Mouse (Mus musculus): ENCODE data around the gene Ehmt2. TPM values are rescaled to one million over a fixed set of nuclear protein-coding genes. Genes with fewer than 3 reads are reported as not detected.

The Ehmt2 gene
- polyA plus RNA-seq, 1 experiment from 2014 or later, result 35.8 TPM

DNA sequence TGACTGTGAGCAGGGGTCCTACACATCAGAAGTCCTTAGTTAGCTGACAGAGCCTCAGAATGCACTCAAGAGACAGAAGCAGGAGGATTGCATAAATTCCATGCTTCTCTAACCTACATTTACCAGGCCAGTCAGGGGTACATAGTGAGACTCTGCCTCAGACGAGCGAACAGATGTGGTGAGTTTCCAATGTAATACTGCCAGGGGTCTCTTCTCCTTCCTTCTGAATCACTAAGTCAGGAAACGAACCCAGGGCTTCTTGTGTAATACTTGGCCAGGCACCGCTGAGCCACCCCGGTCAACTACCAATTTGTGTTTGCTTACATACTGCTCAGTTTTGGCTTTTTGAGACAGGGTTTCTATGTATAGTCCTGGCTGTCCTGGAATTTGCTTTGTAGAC is 10.3 kb upstream of the Ehmt2 start:
- H3K9ac ChIP-seq (ENCODE audit: low read depth, low read length), result no peak overlapping the region
- no peaks in the 10 kb centered on the region for H3K27me3 ChIP-seq (replicated peaks; ENCODE audit: control insufficient read depth, insufficient read depth, low read length)
- H3K4me2 ChIP-seq (replicated peaks; ENCODE audit: low read depth), result no peak overlapping the region
- ATAC-seq, result no peak
- H3K9me3 ChIP-seq (ENCODE audit: control insufficient read depth), result no peaks in the 10 kb centered on the region
- no peak overlapping the region for H3K4me3 ChIP-seq (ENCODE audit: low read depth, low read length)
- TF ChIP-seq CTCF (IDR thresholded peaks at IDR 0.05; ENCODE audit: low read depth), result no peak
- WGBS, result 89% methylated on average over 5 of the region's 5 CpGs
- H3K27ac ChIP-seq (ENCODE audit: low read depth, low read length), result no peak overlapping the region
- H3K36me3 ChIP-seq (ENCODE audit: control insufficient read depth, insufficient read depth), result no peaks in the 10 kb centered on the region
- H3K4me1 ChIP-seq (replicated peaks; ENCODE audit: control insufficient read depth, insufficient read depth, low read length), result no peaks in the 10 kb centered on the region

DNA sequence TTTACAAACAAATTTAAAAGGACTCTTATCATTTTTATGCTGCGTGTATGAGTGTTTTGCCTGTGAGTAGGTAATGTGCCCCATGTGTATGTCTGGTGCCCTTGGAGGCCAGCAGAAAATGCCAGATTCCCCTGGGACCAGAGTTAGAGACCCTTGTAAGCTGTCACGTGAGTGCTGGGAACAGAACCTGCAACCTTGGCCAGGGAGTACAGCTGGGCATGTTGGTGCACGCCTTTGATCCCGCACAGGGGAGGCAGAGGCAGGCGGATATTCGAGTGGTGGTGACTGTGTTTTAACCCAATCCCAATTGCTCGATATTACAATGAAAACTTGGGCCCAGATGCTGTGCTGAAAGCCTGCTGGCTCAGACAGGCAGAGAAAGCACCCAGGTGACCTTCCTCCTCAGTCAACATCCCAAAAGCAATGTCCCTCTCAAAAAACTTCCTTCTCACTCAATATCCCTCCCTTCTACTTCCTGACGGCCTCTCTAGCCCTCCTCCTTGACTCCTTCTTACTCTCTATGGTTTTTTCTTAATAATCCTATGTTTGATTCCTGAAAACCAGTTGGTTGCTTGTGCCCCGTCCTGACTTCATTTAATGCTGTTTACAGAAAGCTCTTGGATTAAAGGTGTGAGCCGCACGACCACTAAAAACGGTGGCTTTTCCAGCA is 8.1 kb upstream of the Ehmt2 start:
- TF ChIP-seq CTCF (IDR thresholded peaks at IDR 0.05; ENCODE audit: low read depth), result no peak
- ATAC-seq, result no peak
- H3K36me3 ChIP-seq (ENCODE audit: control insufficient read depth, insufficient read depth), result no peaks in the 10 kb centered on the region; the same call in 1 of the 2 replicates
- WGBS, result 87% methylated on average over 12 of the region's 12 CpGs
- H3K27me3 ChIP-seq (replicated peaks; ENCODE audit: control insufficient read depth, insufficient read depth, low read length), result no peaks in the 10 kb centered on the region
- H3K4me2 ChIP-seq (replicated peaks; ENCODE audit: low read depth), result no peak overlapping the region
- H3K9me3 ChIP-seq (ENCODE audit: control insufficient read depth), result no peaks in the 10 kb centered on the region
- no peaks in the 10 kb centered on the region for H3K4me1 ChIP-seq (replicated peaks; ENCODE audit: control insufficient read depth, insufficient read depth, low read length)
- H3K4me3 ChIP-seq (ENCODE audit: low read depth, low read length), result no peak overlapping the region
- no peak overlapping the region for H3K27ac ChIP-seq (ENCODE audit: low read depth, low read length)
- no peak overlapping the region for H3K9ac ChIP-seq (ENCODE audit: low read depth, low read length)

DNA sequence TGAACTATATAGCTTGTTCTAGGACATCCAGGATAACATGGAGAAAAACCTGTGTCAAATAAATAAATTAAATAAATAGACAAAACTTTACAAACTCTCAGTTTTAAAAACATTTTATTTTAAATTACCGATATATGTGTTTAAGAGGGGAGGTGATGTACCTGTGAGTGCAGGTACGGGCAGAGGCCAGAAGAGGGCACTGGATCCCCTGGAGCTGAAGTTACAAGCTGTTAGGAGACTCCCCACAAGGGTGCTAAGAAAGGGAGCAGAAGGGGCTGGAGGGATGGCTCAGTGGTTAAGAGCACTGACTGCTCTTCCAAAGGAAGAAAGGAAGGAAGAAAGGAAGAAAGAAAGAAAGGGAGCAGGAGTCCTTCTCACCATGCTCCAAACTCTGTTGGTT is 6.9 kb upstream of the Ehmt2 start:
- 93% methylated on average over 2 of the region's 2 CpGs for WGBS
- no peak overlapping the region for H3K27ac ChIP-seq (ENCODE audit: low read depth, low read length)
- ATAC-seq, result no peak

DNA sequence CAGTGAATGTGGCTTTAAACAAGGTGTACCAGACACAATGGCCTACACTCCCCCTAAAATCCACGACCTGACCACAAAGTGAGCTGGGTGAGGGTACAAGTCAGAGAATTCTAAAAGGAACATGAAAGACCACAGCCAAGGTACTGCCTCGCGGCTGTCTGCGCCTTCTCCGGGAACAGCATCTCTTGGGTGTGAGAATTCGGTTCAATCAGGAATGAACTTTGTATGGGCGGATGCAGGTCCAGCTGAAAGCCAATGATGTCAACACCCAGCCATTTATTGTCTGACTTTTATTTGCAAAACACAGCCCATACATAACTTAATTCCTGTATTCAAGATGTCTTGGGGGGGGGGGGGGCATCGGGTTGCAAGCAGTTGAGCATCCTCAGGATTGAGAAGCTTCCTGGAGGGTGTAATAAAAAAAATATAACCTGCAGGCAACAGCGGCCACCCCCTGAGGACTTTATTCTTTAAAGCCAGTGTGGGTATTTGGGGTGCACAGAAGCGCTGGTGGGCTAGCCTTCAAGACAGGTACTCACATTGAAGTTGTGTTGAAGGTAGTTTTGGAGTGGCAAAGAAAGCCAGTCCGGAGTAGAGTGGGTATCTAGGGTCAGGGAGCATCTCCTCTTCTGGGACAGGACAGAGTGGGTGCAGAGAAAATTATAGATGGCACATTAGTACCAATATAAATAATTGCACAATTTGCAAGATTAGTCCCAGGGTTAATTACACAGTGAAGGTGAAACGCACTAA is 5.0 kb upstream of the Ehmt2 start:
- Histone ChIP-seq H3K9ac (ENCODE audit: low read depth, low read length) (no peak overlapping the region), H3K4me1 (replicated peaks; ENCODE audit: control insufficient read depth, insufficient read depth, low read length) (no peaks in the 10 kb centered on the region), H3K27me3 (replicated peaks; ENCODE audit: control insufficient read depth, insufficient read depth, low read length) (no peaks in the 10 kb centered on the region), H3K4me3 (ENCODE audit: low read depth, low read length) (peak overlapping the region; percentile 68; the same call in 1 of the 2 replicates), H3K27ac (ENCODE audit: low read depth, low read length) (peak overlapping the region; percentile 89), H3K4me2 (replicated peaks; ENCODE audit: low read depth) (peak overlapping the region; percentile 97), H3K36me3 (ENCODE audit: control insufficient read depth, insufficient read depth) (no peaks in the 10 kb centered on the region; the same call in 1 of the 2 replicates), H3K9me3 (ENCODE audit: control insufficient read depth) (no peaks in the 10 kb centered on the region)
- no peak for TF ChIP-seq CTCF (IDR thresholded peaks at IDR 0.05; ENCODE audit: low read depth)
- ATAC-seq, result no peak
- WGBS, result 50% methylated on average over 12 of the region's 12 CpGs

More for the DNA sequence above, 6.9 kb upstream of the Ehmt2 start:
- peak; percentile 46 for TF ChIP-seq CTCF (IDR thresholded peaks at IDR 0.05; ENCODE audit: low read depth)
- H3K36me3 ChIP-seq (ENCODE audit: control insufficient read depth, insufficient read depth), result no peaks in the 10 kb centered on the region; the same call in 1 of the 2 replicates
- no peak overlapping the region for H3K4me2 ChIP-seq (replicated peaks; ENCODE audit: low read depth)
- H3K27me3 ChIP-seq (replicated peaks; ENCODE audit: control insufficient read depth, insufficient read depth, low read length), result no peaks in the 10 kb centered on the region
- no peak overlapping the region for H3K4me3 ChIP-seq (ENCODE audit: low read depth, low read length)
- H3K4me1 ChIP-seq (replicated peaks; ENCODE audit: control insufficient read depth, insufficient read depth, low read length), result no peaks in the 10 kb centered on the region
- no peaks in the 10 kb centered on the region for H3K9me3 ChIP-seq (ENCODE audit: control insufficient read depth)
- no peak overlapping the region for H3K9ac ChIP-seq (ENCODE audit: low read depth, low read length)

DNA sequence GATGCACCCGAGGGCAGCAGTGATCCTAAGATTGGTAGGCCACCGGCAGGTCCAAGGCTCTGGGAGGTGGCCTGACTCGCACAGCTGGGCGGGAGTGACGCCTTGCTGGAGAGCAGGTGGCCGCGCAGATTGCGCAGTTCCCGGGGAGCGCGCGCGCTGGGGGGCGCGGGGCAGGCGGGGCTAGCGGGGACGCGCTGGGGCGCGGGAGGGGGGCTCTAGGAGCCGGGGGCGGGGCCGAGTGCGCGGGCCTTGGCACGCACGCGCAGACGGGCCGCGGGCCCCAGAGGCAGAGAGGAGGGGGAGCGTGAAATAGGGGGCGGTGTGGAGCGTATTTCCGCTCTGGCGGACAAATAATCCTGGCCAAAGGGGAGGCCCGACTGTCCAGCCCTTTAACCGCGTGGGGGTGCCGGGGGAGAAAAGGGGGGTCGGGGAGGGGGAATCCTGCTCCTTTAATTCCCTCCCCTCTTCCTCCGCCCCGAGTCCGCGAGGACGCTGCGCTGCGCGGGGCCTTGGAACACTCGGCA is 4.1 kb upstream of the Ehmt2 start:
- Histone ChIP-seq H3K4me2 (replicated peaks; ENCODE audit: low read depth) (peak overlapping the region; percentile 97), H3K4me1 (replicated peaks; ENCODE audit: control insufficient read depth, insufficient read depth, low read length) (no peaks in the 10 kb centered on the region), H3K9me3 (ENCODE audit: control insufficient read depth) (no peaks in the 10 kb centered on the region), H3K4me3 (ENCODE audit: low read depth, low read length) (peak overlapping the region; percentile 68), H3K27me3 (replicated peaks; ENCODE audit: control insufficient read depth, insufficient read depth, low read length) (no peaks in the 10 kb centered on the region), H3K36me3 (ENCODE audit: control insufficient read depth, insufficient read depth) (no peaks in the 10 kb centered on the region; the same call in 1 of the 2 replicates), H3K9ac (ENCODE audit: low read depth, low read length) (peak overlapping the region; percentile 77), H3K27ac (ENCODE audit: low read depth, low read length) (peak overlapping the region; percentile 89)
- WGBS, result under 1% methylated on average over 31 of the region's 51 CpGs
- TF ChIP-seq CTCF (IDR thresholded peaks at IDR 0.05; ENCODE audit: low read depth), result peak; percentile 45
- ATAC-seq, result peak; percentile 77

DNA sequence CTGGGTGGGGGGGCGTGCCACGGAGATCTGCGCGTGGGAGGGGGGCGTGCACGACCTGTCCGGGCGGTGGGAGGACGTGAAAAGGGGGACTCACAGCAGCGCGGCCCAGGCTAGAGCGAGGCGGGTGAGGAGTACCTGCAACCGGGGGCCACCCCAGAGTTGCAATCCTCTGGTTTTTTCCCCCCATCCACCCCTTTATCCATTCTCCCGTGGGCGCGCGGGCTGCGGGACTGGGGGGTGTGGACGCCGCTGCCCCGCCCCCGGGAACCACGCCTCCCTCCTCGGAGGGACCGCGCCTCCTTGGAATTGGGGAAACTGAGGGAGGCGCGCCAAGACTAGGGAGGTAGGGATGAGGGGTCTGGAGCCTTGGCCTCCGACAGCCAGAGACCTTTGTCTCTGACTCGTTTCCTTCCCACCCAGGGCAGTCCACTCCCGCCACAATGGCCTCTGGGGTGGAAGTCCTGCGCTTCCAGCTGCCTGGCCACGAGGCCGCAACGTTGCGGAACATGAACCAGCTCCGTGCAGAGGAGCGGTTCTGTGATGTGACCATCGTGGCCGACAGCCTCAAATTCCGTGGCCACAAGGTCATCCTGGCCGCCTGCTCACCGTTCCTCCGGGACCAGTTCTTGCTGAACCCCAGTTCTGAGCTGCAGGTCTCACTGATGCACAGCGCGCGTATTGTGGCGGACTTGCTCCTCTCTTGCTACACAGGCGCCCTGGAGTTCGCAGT is 3.3 kb upstream of the Ehmt2 start:
- no peaks in the 10 kb centered on the region; the same call in 1 of the 2 replicates for H3K36me3 ChIP-seq (ENCODE audit: control insufficient read depth, insufficient read depth)
- 10% methylated on average over 39 of the region's 51 CpGs for WGBS
- no peak for ATAC-seq
- H3K4me1 ChIP-seq (replicated peaks; ENCODE audit: control insufficient read depth, insufficient read depth, low read length), result no peaks in the 10 kb centered on the region
- peak overlapping the region; percentile 89 for H3K27ac ChIP-seq (ENCODE audit: low read depth, low read length)
- H3K9ac ChIP-seq (ENCODE audit: low read depth, low read length), result peak overlapping the region; percentile 77
- no peak for TF ChIP-seq CTCF (IDR thresholded peaks at IDR 0.05; ENCODE audit: low read depth)
- H3K9me3 ChIP-seq (ENCODE audit: control insufficient read depth), result no peaks in the 10 kb centered on the region
- no peaks in the 10 kb centered on the region for H3K27me3 ChIP-seq (replicated peaks; ENCODE audit: control insufficient read depth, insufficient read depth, low read length)
- H3K4me2 ChIP-seq (replicated peaks; ENCODE audit: low read depth), result peak overlapping the region; percentile 97
- H3K4me3 ChIP-seq (ENCODE audit: low read depth, low read length), result peak overlapping the region; percentile 68
